Mouse (Mus musculus) gastrocnemius, postnatal 10 days (tissue): Measurements from ENCODE around the gene Olfr1454. TPM values are rescaled to one million over a fixed set of nuclear protein-coding genes. Genes with fewer than 3 reads are reported as not detected.

Source experiments
- DNase-seq: peaks from one replicate; pipeline ENCODE4 v3.0.0; 2021; ENCODE audit warnings: mixed read lengths
- long read RNA-seq, 2 experiments: library from polyadenylated mRNA; stranded (forward); transcript quantifications; one replicate each; pipeline ENCODE4 v2.0.0; 2021
- total RNA-seq, 2 experiments: library from RNA; stranded (reverse); gene quantifications; 2 replicates each; pipeline ENCODE4 v1.2.3; 2021

Gene Olfr1454
- not detected for total RNA-seq
- long read RNA-seq, experiment 1 = 0 reads
- long read RNA-seq, experiment 2 = 0 reads

DNA sequence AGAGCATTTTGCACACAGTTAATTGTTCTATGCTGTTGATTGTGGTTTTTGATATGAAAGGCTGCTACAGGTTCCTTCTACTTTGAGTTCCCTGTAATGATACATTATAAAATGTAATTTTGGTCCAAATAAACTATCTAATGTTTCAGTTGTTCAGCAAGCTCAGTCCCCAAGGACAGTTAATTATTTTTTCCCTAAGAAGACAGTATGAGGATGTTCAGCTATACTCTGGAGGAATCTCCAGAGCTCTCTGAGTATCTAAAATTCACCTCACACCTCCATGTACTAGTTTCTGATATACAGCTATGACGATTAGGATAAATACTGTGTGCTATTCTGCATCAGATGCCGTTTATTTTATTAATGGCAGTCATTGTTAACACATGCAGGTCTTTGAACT, at the start of gene Olfr1454:
Gene Olfr1454, plus strand, starts transcription at position 301 of the 400 bp plus-strand sequence.
- no peak for DNase-seq

DNA sequence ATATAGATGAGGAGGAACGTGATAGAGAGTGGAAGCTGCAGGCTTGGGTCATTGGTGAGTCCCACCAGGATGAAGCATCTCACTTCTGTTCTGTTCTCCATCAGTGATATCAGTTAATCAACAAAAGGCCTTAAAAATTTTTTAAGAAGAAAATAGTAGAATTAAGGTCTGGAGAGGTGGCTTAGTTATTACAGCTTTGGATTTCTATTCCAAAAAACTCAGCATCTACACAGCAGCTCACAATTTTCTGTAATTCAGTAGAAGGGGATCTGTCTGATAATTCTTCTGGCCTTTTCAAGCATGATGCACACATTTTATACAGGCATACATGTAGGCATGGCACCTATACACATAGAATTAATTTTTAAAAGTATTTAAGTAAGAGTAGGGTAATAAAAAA, 32.2 kb upstream of the Olfr1454 start, which contains the start of gene Olfr1453:
Gene Olfr1453, minus strand, starts transcription at position 101 of the 400 bp plus-strand sequence.
- no peak for DNase-seq

DNA sequence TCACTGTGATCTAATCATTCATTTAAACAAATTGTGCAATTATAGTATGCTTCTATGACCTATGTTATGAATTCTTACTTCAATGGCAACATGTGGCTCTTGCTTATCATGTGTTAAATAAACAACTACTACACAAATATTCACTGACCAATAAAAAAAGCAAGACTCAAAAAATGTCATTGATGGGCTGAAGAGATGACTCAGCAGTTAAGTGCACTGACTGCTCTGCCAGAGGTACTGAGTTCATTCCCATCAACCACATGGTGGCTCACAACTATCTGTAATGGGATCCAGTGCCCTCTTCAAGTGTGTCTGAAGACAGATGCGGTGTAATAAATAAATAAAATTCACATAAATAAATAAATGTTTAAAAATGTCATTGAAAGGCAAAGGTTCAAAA, 33.5 kb downstream of the Olfr1454 start:
- DNase-seq = no peak

DNA sequence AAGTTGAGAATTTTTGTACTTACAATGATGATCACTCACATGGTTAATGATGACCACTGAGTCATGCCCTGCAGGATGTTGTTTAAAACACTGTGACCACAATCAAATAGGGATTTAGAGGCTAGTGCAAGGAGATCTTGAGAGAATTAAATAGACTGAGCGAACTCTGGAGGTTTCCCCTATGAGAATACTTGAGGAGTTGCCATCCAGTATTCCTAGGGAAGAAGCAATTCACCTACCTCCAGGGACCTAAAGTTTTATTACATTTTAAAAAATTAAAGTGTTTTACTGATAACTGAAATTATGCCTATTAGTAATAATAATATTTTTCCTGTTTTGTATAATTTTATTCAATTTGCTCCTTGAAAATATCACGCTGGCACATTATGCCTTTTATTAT, 37.4 kb downstream of the Olfr1454 start, which contains the start of gene Olfr1457:
Gene Olfr1457, minus strand, starts transcription at position 101 of the 400 bp plus-strand sequence.
- no peak for DNase-seq

DNA sequence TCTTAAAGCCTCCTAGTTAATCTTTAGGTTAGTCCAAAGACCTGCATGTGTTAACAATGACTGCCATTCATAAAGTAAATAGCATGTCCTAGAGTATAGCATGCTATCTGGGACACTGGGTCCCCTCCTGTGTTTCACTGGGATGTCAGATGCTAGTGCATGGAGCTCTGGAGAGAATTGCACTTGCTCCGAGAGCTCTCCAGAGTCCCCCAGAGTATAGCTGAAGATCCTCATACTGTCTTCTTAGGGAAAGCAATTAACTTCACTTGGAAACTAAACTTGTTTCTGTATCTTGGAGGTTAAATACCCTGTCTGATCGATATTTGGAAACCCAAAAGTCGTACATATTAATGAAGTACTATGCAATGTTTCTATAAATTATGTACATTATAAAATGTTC, 46.3 kb downstream of the Olfr1454 start, which contains the start of gene Olfr1458:
Gene Olfr1458, minus strand, starts transcription at position 101 of the 400 bp plus-strand sequence.
- no peak for DNase-seq

Other genes starting within 250 kb of the Olfr1454 start
- not detected for gene Gm5244, start 213.9 kb upstream of the Olfr1454 start, total RNA-seq
- gene Olfr1444, start 203.3 kb upstream of the Olfr1454 start, total RNA-seq = not detected
- not detected for gene Olfr1445, start 176.8 kb upstream of the Olfr1454 start, total RNA-seq
- not detected for gene Olfr1446, start 167.1 kb upstream of the Olfr1454 start, total RNA-seq
- gene Olfr1447, start 156.9 kb upstream of the Olfr1454 start, total RNA-seq = not detected
- gene Olfr1448, start 136.2 kb upstream of the Olfr1454 start, total RNA-seq = not detected
- not detected for gene Olfr1449, start 129.8 kb upstream of the Olfr1454 start, total RNA-seq
- not detected for gene Olfr1450, start 110.4 kb upstream of the Olfr1454 start, total RNA-seq
- gene Olfr1451, start 65.6 kb upstream of the Olfr1454 start, total RNA-seq = not detected
- not detected for gene Olfr1453, start 32.3 kb upstream of the Olfr1454 start, total RNA-seq
- not detected for gene Olfr1457, start 37.3 kb downstream of the Olfr1454 start, total RNA-seq
- not detected for gene Olfr1458, start 46.2 kb downstream of the Olfr1454 start, total RNA-seq
- gene Olfr1459, start 88.9 kb downstream of the Olfr1454 start, total RNA-seq = under 1 TPM in 1 of 2 experiments, not detected in 1; 0.07 TPM
- gene Olfr1461, start 102.4 kb downstream of the Olfr1454 start, total RNA-seq = not detected
- gene Olfr1462, start 125.1 kb downstream of the Olfr1454 start, total RNA-seq = not detected
- gene Olfr1463, start 170.7 kb downstream of the Olfr1454 start, total RNA-seq = not detected